Mouse (Mus musculus): Measurements from ENCODE around the gene Gm11273.

DNA sequence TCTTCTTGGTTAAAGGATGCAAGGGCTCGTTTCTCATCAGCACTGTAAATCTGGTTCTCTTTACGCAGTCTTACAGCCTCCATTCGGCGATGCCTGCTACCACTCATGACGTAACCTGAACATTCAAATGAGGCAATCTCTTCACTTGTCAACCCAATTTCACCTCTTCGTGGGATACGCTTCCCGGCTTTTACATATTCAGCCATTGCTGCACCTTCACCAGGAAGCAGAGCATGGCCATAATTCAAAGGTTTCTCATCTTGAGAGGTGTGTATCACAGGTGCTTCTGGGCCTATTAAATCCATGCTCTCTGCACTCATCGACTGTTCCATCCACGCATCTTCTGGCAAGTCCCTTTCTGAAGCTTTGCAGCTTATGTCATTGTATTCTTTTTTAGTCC, 33.9 kb downstream of the Gm11273 start:
- TF ChIP-seq CTCF (IDR thresholded peaks at IDR 0.05; ENCODE audit: control insufficient read depth, insufficient read depth, low read length) (no peak), POLR2A (IDR thresholded peaks at IDR 0.05; ENCODE audit: borderline replicate concordance, control insufficient read depth, low read depth, low read length) (no peak)
